Mouse (Mus musculus) left cerebral cortex, adult 18-20 months (tissue): ENCODE data around the gene Syf2. TPM values are rescaled to one million over a fixed set of nuclear protein-coding genes. Genes with fewer than 3 reads are reported as not detected.
"Not testable (repeated sequence)": the region's sequence is repeated elsewhere in the genome, so short reads cannot be mapped to it uniquely, and the experiment has no call there.

ENCODE experiments used
- DNase-seq, 2 experiments: peaks; one replicate each; pipeline ENCODE4 v3.0.0; 2021 to 2022; ENCODE audit warnings: low spot score in 2 of 2, mixed read lengths in 1 of 2
- long read RNA-seq, 2 experiments: library from polyadenylated mRNA; stranded (forward); transcript quantifications; one replicate each; pipeline ENCODE4 v2.0.0; 2021
- total RNA-seq, 2 experiments: library from RNA; stranded (reverse); gene quantifications; 2 replicates each; pipeline ENCODE4 v1.2.3; 2021

Syf2 gene
- total RNA-seq = 10 to 100 TPM; 59.9 to 63.6 TPM
- long read RNA-seq, experiment 1, transcript Syf2-201 (7 exons, 1,369 nt) = major isoform, 95 of 105 reads
- long read RNA-seq, experiment 1, partial matches to known transcripts = 3 of 105 reads
- long read RNA-seq, experiment 1, other reads (novel, unspliced or antisense) = 7 of 105 reads
- long read RNA-seq, experiment 2, transcript Syf2-201 (7 exons, 1,369 nt) = major isoform, 71 of 76 reads
- long read RNA-seq, experiment 2, partial matches to known transcripts = 2 of 76 reads
- long read RNA-seq, experiment 2, other reads (novel, unspliced or antisense) = 3 of 76 reads

GRCm38 (mm10) chr4:134930684-134931481 lies at the start of gene Syf2:
Gene Syf2, plus strand, starts transcription at chr4:134930898.
- DNase-seq = peak; percentile 94

DNA sequence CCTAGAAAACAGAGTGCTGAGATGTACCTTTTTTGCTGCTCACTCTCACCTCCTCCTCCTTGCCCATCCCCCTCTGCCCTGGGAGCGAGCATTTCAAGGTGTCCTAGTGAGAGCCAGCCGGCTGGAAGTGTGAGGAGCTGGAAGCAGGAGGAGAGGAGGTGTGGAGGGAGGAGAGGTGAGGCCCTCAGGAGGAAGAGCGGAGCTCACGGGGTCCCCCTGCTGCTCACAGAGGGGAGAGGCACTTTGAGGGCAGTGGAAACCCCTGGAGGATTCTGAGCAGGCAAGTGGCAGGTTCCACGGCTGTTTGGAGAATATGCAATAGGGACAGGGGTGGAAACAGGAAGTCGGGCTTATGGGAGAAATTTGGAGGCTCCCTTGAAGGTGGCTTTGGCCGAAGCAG lies 47.4 kb upstream of the Syf2 start:
- peak in 1 of 2 experiments; percentile 20 for DNase-seq

DNA sequence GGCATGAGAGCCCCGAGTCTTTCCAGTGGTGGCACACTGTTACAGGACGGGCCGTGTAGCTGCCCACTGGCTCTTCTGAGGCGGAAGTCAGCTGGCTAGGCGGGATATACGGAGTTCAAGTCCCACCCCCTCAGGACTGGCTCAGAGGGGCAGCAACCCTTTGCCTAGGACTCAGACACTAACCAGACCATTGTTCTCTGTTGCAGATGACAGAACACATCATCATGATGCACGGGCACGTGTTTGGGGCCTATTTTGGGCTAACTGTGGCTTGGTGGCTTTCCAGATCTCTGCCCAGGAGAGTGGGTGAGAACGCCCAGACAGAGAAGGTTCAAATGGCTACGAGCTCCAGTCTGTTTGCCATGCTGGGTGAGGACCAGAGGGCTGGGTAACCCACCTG lies 46.9 kb upstream of the Syf2 start:
- peak in 1 of 2 experiments; percentile 5 for DNase-seq

DNA sequence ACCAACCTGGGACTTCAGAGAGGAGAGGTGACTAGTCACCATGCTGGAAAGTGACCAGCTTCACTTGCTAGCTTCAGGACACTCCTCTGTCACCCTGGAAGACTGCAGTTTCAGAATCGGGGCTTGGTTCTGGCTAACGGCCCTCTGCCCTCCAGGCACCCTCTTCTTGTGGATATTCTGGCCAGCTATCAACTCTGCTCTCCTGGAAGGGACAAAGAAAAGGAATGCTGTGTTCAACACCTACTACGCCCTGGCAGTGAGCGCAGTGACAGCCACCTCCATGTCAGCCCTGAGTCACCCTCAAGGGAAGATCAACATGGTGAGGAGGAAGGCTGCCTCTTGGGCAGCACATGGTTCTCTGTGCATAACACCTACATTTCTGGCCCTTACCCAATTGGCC lies 46.3 kb upstream of the Syf2 start:
- DNase-seq = peak in 1 of 2 experiments; percentile 20

- DNase-seq = peak; percentile 56 to 64
Observed at GRCm38 (mm10) chr4:134892096-134892495, 38.6 kb upstream of the Syf2 start.

GRCm38 (mm10) chr4:134897256-134897655 lies 33.4 kb upstream of the Syf2 start:
- DNase-seq = no peak

DNA sequence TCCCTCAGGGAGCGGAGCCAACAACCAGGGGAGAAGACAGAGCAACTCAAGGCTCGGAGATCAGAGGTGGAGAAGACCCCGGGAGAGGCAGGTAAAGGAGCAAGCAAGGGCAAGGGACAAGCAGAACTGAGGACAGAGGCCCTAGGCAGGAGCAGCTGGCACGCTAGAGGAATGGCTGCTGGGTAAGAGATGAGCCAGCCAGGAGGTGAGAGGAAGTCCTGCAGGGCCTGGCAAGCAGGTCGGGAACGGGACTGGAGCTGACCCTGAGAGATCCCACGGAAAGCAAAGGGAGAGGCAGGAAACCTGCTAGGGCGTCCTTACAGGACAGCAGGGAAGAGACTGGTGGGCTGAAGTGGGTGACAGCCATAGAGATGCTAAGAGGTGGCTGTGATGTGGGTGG lies 29.6 kb upstream of the Syf2 start:
- no peak for DNase-seq

- no peak for DNase-seq
Observed at GRCm38 (mm10) chr4:134903046-134903445, 27.7 kb upstream of the Syf2 start.

- not testable (repeated sequence) for DNase-seq
Observed at GRCm38 (mm10) chr4:134911406-134911805, 19.3 kb upstream of the Syf2 start.

DNA sequence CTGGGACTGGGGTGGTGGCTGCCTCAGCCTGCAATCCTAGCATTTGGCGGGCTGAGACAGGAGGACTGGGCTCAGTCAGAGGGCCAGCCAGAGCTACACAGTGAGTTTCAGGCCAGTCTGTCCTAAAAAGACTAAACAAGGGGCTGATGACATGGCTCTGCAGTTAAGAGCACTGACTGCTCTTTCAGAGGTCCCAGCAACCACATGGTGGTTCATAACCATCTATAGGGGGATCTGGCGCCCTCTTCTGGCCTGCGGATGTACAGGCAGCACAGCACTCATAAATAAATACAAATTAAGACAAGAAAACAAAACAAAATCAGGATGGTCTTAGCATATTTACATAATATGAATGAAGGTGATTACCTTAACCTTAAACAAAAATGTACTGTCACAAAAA lies 17.3 kb upstream of the Syf2 start:
- peak; percentile 50 to 75 for DNase-seq

DNA sequence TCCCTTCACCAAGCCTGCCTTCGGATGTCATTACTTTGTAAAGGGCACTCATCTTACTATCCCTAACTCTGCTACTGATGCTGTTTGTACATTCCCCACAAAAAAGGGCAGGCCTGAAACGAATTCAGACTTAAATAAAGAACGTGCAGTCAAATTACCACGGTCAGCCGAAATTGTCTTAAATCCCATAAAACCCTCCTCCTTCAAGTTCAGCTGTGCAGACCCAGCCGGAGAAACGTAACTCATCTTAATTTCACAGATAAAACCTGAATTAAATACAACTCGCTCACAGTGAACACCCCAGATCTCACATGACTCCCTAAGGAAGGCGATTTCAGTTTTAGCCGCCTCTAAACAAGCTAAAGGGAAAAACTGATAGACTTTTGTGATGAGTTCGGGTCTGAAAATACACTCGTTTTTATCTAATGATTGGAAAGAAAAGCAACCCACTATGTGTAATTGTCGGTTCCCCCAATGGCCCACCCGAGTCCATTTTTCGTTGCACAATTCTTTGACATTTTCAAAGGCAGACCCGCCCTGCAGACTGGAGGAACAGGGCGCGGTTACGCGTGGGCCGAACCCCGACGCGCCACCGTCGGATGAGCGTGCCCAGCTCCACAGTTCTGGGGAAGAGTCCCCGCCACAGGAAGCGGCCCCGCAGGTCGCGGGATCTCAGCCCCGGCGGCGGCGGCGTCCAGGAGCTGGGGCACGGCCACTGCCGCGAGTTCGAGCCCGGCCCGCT lies 16.4 kb upstream of the Syf2 start:
- peak; percentile 25 to 58 for DNase-seq

DNA sequence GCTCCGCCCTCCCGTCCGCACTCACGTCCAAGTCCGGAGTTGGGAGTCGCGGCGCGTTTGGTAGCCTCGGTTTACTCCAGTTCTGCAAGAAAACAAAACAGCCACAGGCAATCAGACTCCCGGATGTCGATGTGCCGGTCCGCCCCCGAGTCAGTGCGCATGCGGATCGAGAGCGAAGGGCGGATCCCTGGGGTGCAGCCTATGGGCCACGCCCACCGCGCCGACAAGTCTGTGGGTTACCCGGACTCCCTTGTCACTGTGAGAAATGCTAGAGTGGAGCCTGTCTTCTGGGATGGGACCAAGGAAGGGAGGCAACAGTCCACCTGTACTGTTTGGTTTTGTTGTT lies 15.9 kb upstream of the Syf2 start, which contains the start of gene Tmem50a:
TSS of gene Tmem50a (minus strand) at position 161 of the 346 bp plus-strand sequence.
- peak; percentile 92 to 93 for DNase-seq

DNA sequence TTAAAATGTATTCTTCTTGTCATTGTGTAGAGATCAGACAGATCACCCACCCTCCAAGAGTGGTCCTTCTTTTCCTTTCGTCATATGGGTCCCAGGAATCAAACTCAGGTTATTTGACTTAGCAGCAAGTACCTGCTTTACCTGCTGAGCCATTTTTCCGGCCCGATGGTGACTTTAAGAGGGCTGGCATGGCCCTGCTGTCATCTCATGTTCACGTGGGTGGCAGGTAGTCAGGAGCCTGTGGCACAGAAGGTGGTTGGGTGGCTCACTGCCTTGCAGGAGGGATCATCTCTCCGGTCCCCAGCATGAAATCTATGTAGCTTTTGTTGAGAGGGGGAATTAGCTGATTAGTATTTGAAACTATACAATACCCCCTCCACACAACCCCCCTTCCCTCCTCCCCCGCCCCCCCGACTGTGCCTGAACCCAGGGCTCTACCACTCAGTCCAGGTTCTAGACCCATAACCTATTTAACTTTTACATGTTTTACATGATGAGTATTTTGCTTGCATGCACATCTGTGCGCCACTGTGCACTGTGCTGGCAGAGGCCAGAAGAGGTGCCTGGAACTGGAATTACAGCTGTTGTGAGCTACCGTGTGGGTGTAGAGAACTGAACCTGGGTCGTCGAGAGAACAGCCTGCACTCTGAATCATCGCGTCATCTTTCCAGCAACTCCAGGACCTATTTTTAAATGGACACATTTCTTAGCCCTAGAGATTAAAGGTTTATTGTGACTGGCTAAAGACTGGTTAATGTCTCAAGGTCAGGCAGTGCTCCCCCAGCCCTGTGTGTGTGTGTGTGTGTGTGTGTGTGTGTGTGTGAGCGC lies 15.3 kb upstream of the Syf2 start:
- no peak for DNase-seq

- DNase-seq = no peak
Observed at GRCm38 (mm10) chr4:134917194-134917593, 13.5 kb upstream of the Syf2 start.

GRCm38 (mm10) chr4:134918381-134918780 lies 12.3 kb upstream of the Syf2 start:
- no peak for DNase-seq

GRCm38 (mm10) chr4:134919733-134920540 lies 10.8 kb upstream of the Syf2 start:
- DNase-seq = no peak

DNA sequence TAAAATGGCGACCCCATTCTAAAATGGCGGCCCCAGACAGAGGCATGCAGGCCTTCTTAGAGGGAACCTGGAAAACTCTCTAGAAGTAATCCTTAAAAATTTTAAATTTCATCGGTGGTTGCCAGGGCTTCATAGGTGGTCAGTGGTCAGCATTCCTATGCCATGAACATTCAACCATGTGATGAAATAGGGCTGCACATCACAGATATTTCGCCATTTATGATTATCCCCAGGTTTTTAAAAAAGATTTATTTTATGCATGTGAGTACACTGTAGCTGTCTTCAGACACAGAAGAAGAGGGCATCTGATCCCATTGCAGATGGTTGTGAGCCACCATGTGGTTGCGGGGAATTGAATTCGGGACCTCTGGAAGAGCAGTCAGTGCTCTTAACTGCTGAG lies 10.1 kb upstream of the Syf2 start:
- DNase-seq = no peak

GRCm38 (mm10) chr4:134921703-134922102 lies 9.0 kb upstream of the Syf2 start:
- no peak for DNase-seq

DNA sequence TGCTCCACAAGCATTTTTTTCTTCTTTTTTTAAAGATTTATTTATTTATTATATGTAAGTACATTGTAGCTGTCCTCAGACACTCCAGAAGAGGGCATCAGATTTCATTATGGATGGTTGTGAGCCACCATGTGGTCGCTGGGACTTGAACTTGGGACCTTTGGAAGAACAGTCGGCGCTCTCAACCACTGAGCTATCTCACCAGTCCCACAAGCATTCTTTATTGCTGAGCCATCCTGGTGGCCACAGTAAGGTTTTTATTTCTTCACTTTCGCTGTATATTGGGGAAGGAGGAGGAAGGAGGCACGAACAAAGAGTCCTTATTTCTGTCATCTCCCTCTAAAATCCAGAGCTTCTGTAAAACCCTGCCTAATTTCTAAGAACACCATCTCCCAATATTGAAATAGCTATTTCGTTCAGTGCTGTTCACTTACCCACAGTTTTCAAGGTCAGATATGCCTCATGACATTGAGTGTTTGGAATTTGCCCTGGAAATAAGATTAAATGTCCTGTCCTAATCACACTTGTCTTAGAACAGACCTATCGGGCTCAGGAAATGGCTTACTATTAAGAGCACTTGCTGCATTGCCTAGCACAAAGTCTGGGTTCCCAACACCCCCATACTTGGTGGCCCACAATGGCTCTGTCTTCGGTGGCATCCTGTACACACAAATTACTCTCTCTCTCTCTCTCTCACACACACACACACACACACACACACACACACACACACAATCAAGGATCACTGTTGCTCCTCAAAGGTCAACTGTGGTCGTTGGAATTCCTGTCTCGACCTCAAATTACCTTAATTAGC lies 8.4 kb upstream of the Syf2 start:
- DNase-seq = no peak
